Mouse (Mus musculus) stomach, postnatal 0 days (tissue): ENCODE measurements around the gene Tectb.

ENCODE experiments used
- CTCF ChIP-seq: IDR thresholded peaks from 2 replicates; pipeline ENCODE4 v1.5.1; 2016; ENCODE audit warnings: antibody characterized with exemption, low read depth, mild to moderate bottlenecking, moderate library complexity
- EP300 ChIP-seq: optimal IDR thresholded peaks from 2 replicates; pipeline ENCODE3; 2016; ENCODE audit warnings: antibody characterized with exemption

GRCm38 (mm10) chr19:55135918-55136317 lies 44.6 kb upstream of the Tectb start:
- TF ChIP-seq CTCF (no peak), EP300 (no peak)
